Mouse (Mus musculus) neural tube, embryonic 14.5 days (tissue): ENCODE measurements around the gene Bex6. TPM values are rescaled to one million over a fixed set of nuclear protein-coding genes. Genes with fewer than 3 reads are reported as not detected.

Experiments
- ATAC-seq: fragments of 200-750 bp; cut with Nextera tagmentation; 2 replicates; pipeline ENCODE4 v1.8.0; 2017; ENCODE audit warnings: low read depth, mild to moderate bottlenecking, moderate TSS enrichment, moderate library complexity
- H3K27ac ChIP-seq: fragments of 300-500 bp; sonication (generic); 2 replicates; pipeline ENCODE4 v1.5.1; 2014; ENCODE audit warnings: low read depth, mild to moderate bottlenecking, control low read depth, low read length, moderate library complexity, mixed read lengths
- H3K27me3 ChIP-seq: fragments of 300-500 bp; sonication (generic); 2 replicates; pipeline ENCODE4 v1.6.1; 2014; ENCODE audit warnings: low read length; ENCODE audit not compliant: control insufficient read depth, insufficient read depth
- H3K36me3 ChIP-seq: fragments of 300-500 bp; sonication (generic); 2 replicates; pipeline ENCODE4 v1.6.1; 2014; ENCODE audit warnings: low read length, mixed read lengths; ENCODE audit not compliant: control insufficient read depth, insufficient read depth
- H3K4me1 ChIP-seq: fragments of 300-500 bp; sonication (generic); 2 replicates; pipeline ENCODE4 v1.6.1; 2014; ENCODE audit warnings: low read length; ENCODE audit not compliant: control insufficient read depth, insufficient read depth
- H3K4me2 ChIP-seq: fragments of 300-500 bp; sonication (generic); 2 replicates; pipeline ENCODE4 v1.6.1; 2014; ENCODE audit warnings: mild to moderate bottlenecking, low read depth, low read length, control low read depth
- H3K4me3 ChIP-seq: fragments of 300-500 bp; sonication (generic); 2 replicates; pipeline ENCODE4 v1.5.1; 2014; ENCODE audit warnings: low read depth, low read length, control low read depth, mixed read lengths
- H3K9ac ChIP-seq: fragments of 300-500 bp; sonication (generic); replicated peaks from 2 replicates; pipeline ENCODE4 v1.6.1; 2014; ENCODE audit warnings: low read depth, mild to moderate bottlenecking, control low read depth, low read length, mixed read lengths
- H3K9me3 ChIP-seq: fragments of 300-500 bp; sonication (generic); 2 replicates; pipeline ENCODE4 v1.6.1; 2016; ENCODE audit warnings: low read length; ENCODE audit not compliant: control insufficient read depth
- WGBS: fragments of 180-500 bp; shearing (Covaris S2); extraction: QIAGEN DNeasy Blood & Tissue Kit; methylation state at CpG from one replicate; pipeline ENCODE4 v1.1.7; 2014; 5-methylcytosine and 5-hydroxymethylcytosine counted together
- polyA plus RNA-seq: library from polyadenylated mRNA; unstranded; fragments of >200 nt; fragmentation: Nextera tagmentation; extraction: Ambion mirVana; gene quantifications from 2 replicates; pipeline ENCODE4 v1.2.1, GENCODE M21; 2014

The Bex6 gene
- polyA plus RNA-seq, 1 experiment from 2014 or later, result not detected

- H3K9ac ChIP-seq, result no peak overlapping the region; the same call in 1 of the 2 replicates
- peak overlapping the region; percentile 22 for H3K27ac ChIP-seq
- 52% methylated on average over 13 of the region's 13 CpGs for WGBS
Measured at GRCm38 (mm10) chr16:32154437-32154836, 25.2 kb upstream of the Bex6 start.

GRCm38 (mm10) chr16:32156719-32157118, 22.9 kb upstream of the Bex6 start:
- 52% methylated on average over 3 of the region's 3 CpGs for WGBS
- H3K9me3 ChIP-seq, result no peaks in the 10 kb centered on the region
- no peaks in the 10 kb centered on the region for H3K4me1 ChIP-seq
- H3K4me3 ChIP-seq, result no peak overlapping the region
- ATAC-seq, result no peak
- no peak overlapping the region for H3K4me2 ChIP-seq
- no peak overlapping the region for H3K9ac ChIP-seq
- no peaks in the 10 kb centered on the region for H3K27me3 ChIP-seq
- no peaks in the 10 kb centered on the region for H3K36me3 ChIP-seq
- no peak overlapping the region for H3K27ac ChIP-seq

More at GRCm38 (mm10) chr16:32154437-32154836, 25.2 kb upstream of the Bex6 start:
- peak; percentile 49; the same call in 1 of the 2 replicates for ATAC-seq
- no peak overlapping the region for H3K4me2 ChIP-seq
- H3K4me3 ChIP-seq, result no peak overlapping the region
- H3K9me3 ChIP-seq, result no peaks in the 10 kb centered on the region
- no peaks in the 10 kb centered on the region for H3K27me3 ChIP-seq
- H3K36me3 ChIP-seq, result no peaks in the 10 kb centered on the region
- H3K4me1 ChIP-seq, result no peaks in the 10 kb centered on the region

- no peaks in the 10 kb centered on the region for H3K4me1 ChIP-seq
- WGBS, result 82% methylated on average over 2 of the region's 2 CpGs
- H3K36me3 ChIP-seq, result no peaks in the 10 kb centered on the region
- H3K9me3 ChIP-seq, result no peaks in the 10 kb centered on the region
- H3K27ac ChIP-seq, result no peak overlapping the region
- H3K4me2 ChIP-seq, result no peak overlapping the region
- no peak for ATAC-seq
- H3K9ac ChIP-seq, result no peak overlapping the region
- H3K4me3 ChIP-seq, result no peak overlapping the region
- no peaks in the 10 kb centered on the region for H3K27me3 ChIP-seq
Measured at GRCm38 (mm10) chr16:32157369-32157768, 22.3 kb upstream of the Bex6 start.

- 97% methylated on average over 3 of the region's 3 CpGs for WGBS
- Histone ChIP-seq H3K27ac (no peak overlapping the region), H3K4me1 (no peaks in the 10 kb centered on the region), H3K27me3 (no peaks in the 10 kb centered on the region), H3K36me3 (no peaks in the 10 kb centered on the region), H3K9ac (no peak overlapping the region), H3K9me3 (no peaks in the 10 kb centered on the region), H3K4me2 (no peak overlapping the region), H3K4me3 (no peak overlapping the region)
- ATAC-seq, result no peak
Measured at GRCm38 (mm10) chr16:32158966-32159365, 20.7 kb upstream of the Bex6 start.

GRCm38 (mm10) chr16:32160742-32161323, 18.8 kb upstream of the Bex6 start:
- Histone ChIP-seq H3K27me3 (peaks cover 7% of the 10 kb centered on the region; the same call in 1 of the 2 replicates), H3K9ac (no peak overlapping the region), H3K4me1 (0 out of 2 replicates have a peak, but pooled peaks cover 3% of the 10 kb centered on the region), H3K4me3 (no peak overlapping the region), H3K36me3 (no peaks in the 10 kb centered on the region), H3K27ac (no peak overlapping the region), H3K4me2 (no peak overlapping the region), H3K9me3 (no peaks in the 10 kb centered on the region)
- no peak for ATAC-seq
- WGBS, result 94% methylated on average over 9 of the region's 9 CpGs

- H3K9ac ChIP-seq, result no peak overlapping the region
- 0 out of 2 replicates have a peak, but pooled peaks cover 3% of the 10 kb centered on the region for H3K4me1 ChIP-seq
- 81% methylated on average over 4 of the region's 4 CpGs for WGBS
- H3K36me3 ChIP-seq, result no peaks in the 10 kb centered on the region
- no peaks in the 10 kb centered on the region for H3K9me3 ChIP-seq
- no peak for ATAC-seq
- peaks cover 7% of the 10 kb centered on the region; the same call in 1 of the 2 replicates for H3K27me3 ChIP-seq
- no peak overlapping the region for H3K27ac ChIP-seq
- no peak overlapping the region for H3K4me2 ChIP-seq
- no peak overlapping the region for H3K4me3 ChIP-seq
Measured at GRCm38 (mm10) chr16:32163392-32163791, 16.2 kb upstream of the Bex6 start.

GRCm38 (mm10) chr16:32163891-32164290, 15.7 kb upstream of the Bex6 start:
- Histone ChIP-seq H3K9me3 (no peaks in the 10 kb centered on the region), H3K9ac (no peak overlapping the region), H3K27me3 (peaks cover 7% of the 10 kb centered on the region; the same call in 1 of the 2 replicates), H3K36me3 (no peaks in the 10 kb centered on the region), H3K4me3 (no peak overlapping the region), H3K27ac (no peak overlapping the region), H3K4me2 (no peak overlapping the region), H3K4me1 (0 out of 2 replicates have a peak, but pooled peaks cover 3% of the 10 kb centered on the region)
- WGBS, result 88% methylated on average over 5 of the region's 5 CpGs
- ATAC-seq, result no peak

GRCm38 (mm10) chr16:32164396-32165027, 15.1 kb upstream of the Bex6 start:
- Histone ChIP-seq H3K4me3 (no peak overlapping the region; the same call in 1 of the 2 replicates), H3K4me2 (no peak overlapping the region), H3K27ac (no peak overlapping the region), H3K9me3 (no peaks in the 10 kb centered on the region), H3K9ac (no peak overlapping the region), H3K36me3 (no peaks in the 10 kb centered on the region), H3K27me3 (peaks cover 7% of the 10 kb centered on the region; the same call in 1 of the 2 replicates), H3K4me1 (0 out of 2 replicates have a peak, but pooled peaks cover 3% of the 10 kb centered on the region)
- WGBS, result 75% methylated on average over 19 of the region's 19 CpGs
- ATAC-seq, result no peak

- H3K4me1 ChIP-seq, result 0 out of 2 replicates have a peak, but pooled peaks cover 3% of the 10 kb centered on the region
- 4% methylated on average over 25 of the region's 25 CpGs for WGBS
- H3K9ac ChIP-seq, result peak within 1 kb of the TSS; percentile 42
- ATAC-seq, result no peak
- peaks cover 7% of the 10 kb centered on the region; the same call in 1 of the 2 replicates for H3K27me3 ChIP-seq
- no peaks in the 10 kb centered on the region for H3K9me3 ChIP-seq
- no peak within 1 kb of the TSS for H3K27ac ChIP-seq
- peak within 1 kb of the TSS; percentile 59 for H3K4me2 ChIP-seq
- H3K4me3 ChIP-seq, result peak within 1 kb of the TSS; percentile 21; the same call in 1 of the 2 replicates
- H3K36me3 ChIP-seq, result no peaks in the 10 kb centered on the region
Measured at GRCm38 (mm10) chr16:32165281-32165821, 14.3 kb upstream of the Bex6 start, which contains the start of gene Nrros. Gene Nrros (minus strand): TSS chr16:32165594.
